Mouse (Mus musculus) myocyte (in vitro differentiated cells): ENCODE measurements at regions not wholly inside any gene's neighbourhood (a gene's known extent, or its start where the extent isn't known, plus 50 kb on each side); places are given as distances from the start of the nearest gene placed in this dataset.

Source experiments
- H3K27me3 ChIP-seq: one replicate; pipeline ENCODE4 v1.6.1; 2011; ENCODE audit not compliant: control insufficient read depth, insufficient read depth, insufficient read length
- H3K36me3 ChIP-seq: one replicate; pipeline ENCODE4 v1.6.1; 2011; ENCODE audit not compliant: control insufficient read depth, insufficient read depth
- H3K4me2 ChIP-seq: one replicate; pipeline ENCODE4 v1.6.1; 2011; ENCODE audit warnings: low read depth, control low read depth
- H3K4me3 ChIP-seq: one replicate; pipeline ENCODE4 v1.5.1; 2011; ENCODE audit warnings: mild to moderate bottlenecking, control low read depth, moderate library complexity
- H3K79me2 ChIP-seq: one replicate; pipeline ENCODE4 v1.6.1; 2011; ENCODE audit not compliant: control insufficient read depth, insufficient read depth
- H3ac ChIP-seq: one replicate; pipeline ENCODE4 v1.6.1; 2011; ENCODE audit not compliant: control insufficient read depth, insufficient read length
- CEBPB ChIP-seq: IDR thresholded peaks from 2 replicates; pipeline ENCODE4 v1.6.1; 2011; ENCODE audit warnings: mild to moderate bottlenecking, moderate library complexity; ENCODE audit not compliant: poor library complexity, insufficient read depth, severe bottlenecking
- E2F4 ChIP-seq: IDR thresholded peaks from one replicate; pipeline ENCODE4 v1.6.1; 2011; ENCODE audit warnings: mild to moderate bottlenecking, control low read depth, moderate library complexity; ENCODE audit not compliant: insufficient read depth
- MAX ChIP-seq: IDR thresholded peaks from one replicate; pipeline ENCODE4 v1.6.1; 2011; ENCODE audit warnings: low read depth, mild to moderate bottlenecking, control low read depth
- MYOD1 ChIP-seq, 3 experiments: IDR thresholded peaks; one replicate each; pipeline ENCODE4 v1.6.1; 2011; ENCODE audit warnings: control low read depth in 2 of 3, low read depth in 2 of 3, mild to moderate bottlenecking in 2 of 3, moderate library complexity in 1 of 3; ENCODE audit not compliant: insufficient read length in 2 of 3, control insufficient read depth in 1 of 3
- MYOG ChIP-seq, 3 experiments: IDR thresholded peaks; one replicate each; pipeline ENCODE4 v1.6.1; 2011; ENCODE audit warnings: control low read depth in 2 of 3, low read depth in 2 of 3, mild to moderate bottlenecking in 2 of 3; ENCODE audit not compliant: insufficient read length in 2 of 3, control insufficient read depth in 1 of 3, insufficient read depth in 1 of 3
- POLR2A ChIP-seq: IDR thresholded peaks from one replicate; pipeline ENCODE4 v1.6.1; 2011; ENCODE audit warnings: low read depth, mild to moderate bottlenecking, control low read depth, moderate library complexity; ENCODE audit not compliant: insufficient read length
- POLR2AphosphoS2 ChIP-seq: IDR thresholded peaks from one replicate; pipeline ENCODE4 v1.6.1; 2011; ENCODE audit warnings: low read depth, control low read depth; ENCODE audit not compliant: insufficient read length
- REST ChIP-seq: IDR thresholded peaks from one replicate; pipeline ENCODE4 v1.6.1; 2011; ENCODE audit warnings: mild to moderate bottlenecking, control low read depth, moderate library complexity; ENCODE audit not compliant: insufficient read depth, insufficient read length
- SRF ChIP-seq: IDR thresholded peaks from one replicate; pipeline ENCODE4 v1.6.1; 2011; ENCODE audit warnings: low read depth; ENCODE audit not compliant: control insufficient read depth, insufficient read length
- TCF12 ChIP-seq: IDR thresholded peaks from one replicate; pipeline ENCODE4 v1.6.1; 2011; ENCODE audit warnings: mild to moderate bottlenecking, control low read depth; ENCODE audit not compliant: poor library complexity, insufficient read depth, severe bottlenecking
- TCF3 ChIP-seq: IDR thresholded peaks from one replicate; pipeline ENCODE4 v1.6.1; 2011; ENCODE audit warnings: low read depth, control low read depth; ENCODE audit not compliant: insufficient read length
- USF1 ChIP-seq: IDR thresholded peaks from one replicate; pipeline ENCODE4 v1.6.1; 2011; ENCODE audit warnings: low read depth, mild to moderate bottlenecking, control low read depth, moderate library complexity

DNA sequence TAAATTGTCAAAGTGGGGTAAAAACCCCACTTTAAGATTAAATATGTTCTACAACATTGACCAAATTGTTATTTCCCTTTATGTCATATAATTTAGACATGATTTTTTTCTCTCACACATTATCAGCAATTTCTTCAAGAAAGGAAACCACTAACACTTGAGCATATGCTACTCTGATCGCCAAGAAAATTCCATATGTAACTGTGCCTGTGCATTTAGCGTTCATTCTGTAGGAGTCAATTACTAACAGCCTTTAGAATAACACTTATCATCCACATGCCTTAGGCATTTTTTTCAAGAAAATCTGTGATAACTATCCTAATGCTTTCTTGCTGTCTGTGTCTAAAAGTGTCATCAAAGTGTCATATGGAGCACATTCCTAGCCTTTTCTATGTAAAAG lies 534.3 kb upstream of the Gm21961 start:
- no peak overlapping the region for H3K4me2 ChIP-seq
- H3K27me3 ChIP-seq: no peaks in the 10 kb centered on the region
- no peak overlapping the region for H3K4me3 ChIP-seq
- TF ChIP-seq TCF3 (no peak), E2F4 (no peak), POLR2A (no peak), REST (no peak), MAX (no peak), SRF (no peak), POLR2AphosphoS2 (no peak), CEBPB (no peak), MYOD1 (IDR thresholded peaks at IDR 0.05; ENCODE audit: control insufficient read depth in 1 of 3, insufficient read length in 2 of 3, low read depth in 2 of 3) (no peak), TCF12 (no peak), USF1 (no peak), MYOG (IDR thresholded peaks at IDR 0.05; ENCODE audit: control insufficient read depth in 1 of 3, insufficient read depth in 1 of 3, insufficient read length in 2 of 3, low read depth in 2 of 3) (no peak)
- no peaks in the 10 kb centered on the region for H3K79me2 ChIP-seq
- no peaks in the 10 kb centered on the region for H3K36me3 ChIP-seq
- no peak overlapping the region for H3ac ChIP-seq

DNA sequence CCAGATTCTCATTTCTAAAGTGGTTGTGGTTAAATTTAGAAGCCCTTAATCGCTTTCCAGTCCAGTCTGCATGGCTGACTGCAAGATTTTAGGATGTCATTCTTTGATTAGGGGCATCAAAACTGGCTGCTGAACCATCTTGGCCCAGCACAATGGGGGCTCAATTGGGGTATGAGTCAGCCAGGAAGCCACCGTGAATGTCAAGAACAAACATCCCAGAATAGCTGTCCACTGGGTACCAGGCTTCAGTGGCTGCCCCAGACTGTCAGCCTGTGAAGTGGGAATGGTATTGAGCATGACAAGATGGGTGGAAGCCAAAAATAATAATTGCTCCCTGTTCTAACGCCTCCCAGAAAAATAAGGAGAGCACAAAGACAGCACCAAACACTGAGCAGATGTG lies 520.9 kb upstream of the Gm21961 start:
- TF ChIP-seq MYOG (IDR thresholded peaks at IDR 0.05; ENCODE audit: control insufficient read depth in 1 of 3, insufficient read depth in 1 of 3, insufficient read length in 2 of 3, low read depth in 2 of 3) (no peak), MYOD1 (IDR thresholded peaks at IDR 0.05; ENCODE audit: control insufficient read depth in 1 of 3, insufficient read length in 2 of 3, low read depth in 2 of 3) (no peak), TCF12 (no peak), POLR2AphosphoS2 (no peak), CEBPB (no peak), POLR2A (no peak), USF1 (no peak), SRF (no peak), E2F4 (no peak), TCF3 (no peak), MAX (no peak), REST (no peak)
- Histone ChIP-seq H3K79me2 (no peaks in the 10 kb centered on the region), H3K4me3 (no peak overlapping the region), H3K4me2 (no peak overlapping the region), H3K36me3 (no peaks in the 10 kb centered on the region), H3ac (no peak overlapping the region), H3K27me3 (no peaks in the 10 kb centered on the region)

DNA sequence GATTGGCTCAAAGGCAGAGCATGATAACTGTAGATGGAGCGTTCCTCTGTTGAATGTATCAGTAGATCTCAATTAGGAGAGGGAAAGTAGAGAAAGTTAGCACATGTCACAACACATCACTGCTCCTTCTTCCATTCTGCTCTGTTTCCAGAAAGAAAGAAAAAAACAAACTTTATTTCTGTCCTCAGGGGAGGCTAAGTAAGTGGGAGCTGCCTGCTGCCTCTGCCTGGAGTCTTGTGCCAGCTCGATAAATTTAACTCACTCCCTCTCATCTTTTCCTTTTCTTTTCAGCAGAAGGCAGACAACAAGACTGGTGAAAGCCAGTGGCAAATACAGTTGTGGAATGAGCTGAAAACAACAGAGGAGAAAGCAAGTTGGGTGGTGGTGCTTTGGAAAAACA lies 517.5 kb upstream of the Gm21961 start:
- H3ac ChIP-seq: no peak overlapping the region
- no peaks in the 10 kb centered on the region for H3K79me2 ChIP-seq
- no peak for TF ChIP-seq USF1
- TF ChIP-seq TCF3: no peak
- TF ChIP-seq MAX: no peak
- no peak for TF ChIP-seq POLR2AphosphoS2
- TF ChIP-seq TCF12: no peak
- TF ChIP-seq SRF: no peak
- TF ChIP-seq MYOG (IDR thresholded peaks at IDR 0.05; ENCODE audit: control insufficient read depth in 1 of 3, insufficient read depth in 1 of 3, insufficient read length in 2 of 3, low read depth in 2 of 3): no peak
- TF ChIP-seq E2F4: no peak
- TF ChIP-seq CEBPB: no peak
- TF ChIP-seq MYOD1 (IDR thresholded peaks at IDR 0.05; ENCODE audit: control insufficient read depth in 1 of 3, insufficient read length in 2 of 3, low read depth in 2 of 3): no peak
- no peak for TF ChIP-seq POLR2A
- TF ChIP-seq REST: no peak
- no peaks in the 10 kb centered on the region for H3K27me3 ChIP-seq
- no peaks in the 10 kb centered on the region for H3K36me3 ChIP-seq
- H3K4me3 ChIP-seq: no peak overlapping the region
- H3K4me2 ChIP-seq: no peak overlapping the region

DNA sequence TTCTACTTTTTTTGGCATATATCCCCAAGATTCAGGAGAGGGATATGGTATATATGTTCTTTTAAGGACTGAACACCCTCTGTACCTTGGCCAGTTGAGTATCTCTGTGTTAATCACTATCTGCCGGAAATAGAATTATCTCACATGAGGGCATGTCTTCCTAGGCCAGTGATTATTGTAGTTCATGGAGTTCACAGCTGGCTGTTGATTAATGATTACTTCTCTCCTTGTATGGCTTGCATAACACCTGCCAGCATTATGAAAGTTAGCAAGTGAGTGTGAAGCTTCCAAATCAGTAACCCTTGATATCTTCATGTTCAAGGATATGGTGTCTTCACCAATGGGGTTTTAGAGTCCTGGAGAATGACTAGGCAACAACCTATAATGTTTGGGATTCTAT lies 488.0 kb upstream of the Gm21961 start:
- H3K4me2 ChIP-seq: no peak overlapping the region
- H3K4me3 ChIP-seq: no peak overlapping the region
- H3K36me3 ChIP-seq: no peaks in the 10 kb centered on the region
- TF ChIP-seq E2F4 (no peak), MYOD1 (IDR thresholded peaks at IDR 0.05; ENCODE audit: control insufficient read depth in 1 of 3, insufficient read length in 2 of 3, low read depth in 2 of 3) (no peak), TCF12 (no peak), TCF3 (no peak), POLR2A (no peak), SRF (no peak), POLR2AphosphoS2 (no peak), USF1 (no peak), MAX (no peak), CEBPB (no peak), REST (no peak), MYOG (IDR thresholded peaks at IDR 0.05; ENCODE audit: control insufficient read depth in 1 of 3, insufficient read depth in 1 of 3, insufficient read length in 2 of 3, low read depth in 2 of 3) (no peak)
- no peaks in the 10 kb centered on the region for H3K27me3 ChIP-seq
- H3ac ChIP-seq: no peak overlapping the region
- no peaks in the 10 kb centered on the region for H3K79me2 ChIP-seq

DNA sequence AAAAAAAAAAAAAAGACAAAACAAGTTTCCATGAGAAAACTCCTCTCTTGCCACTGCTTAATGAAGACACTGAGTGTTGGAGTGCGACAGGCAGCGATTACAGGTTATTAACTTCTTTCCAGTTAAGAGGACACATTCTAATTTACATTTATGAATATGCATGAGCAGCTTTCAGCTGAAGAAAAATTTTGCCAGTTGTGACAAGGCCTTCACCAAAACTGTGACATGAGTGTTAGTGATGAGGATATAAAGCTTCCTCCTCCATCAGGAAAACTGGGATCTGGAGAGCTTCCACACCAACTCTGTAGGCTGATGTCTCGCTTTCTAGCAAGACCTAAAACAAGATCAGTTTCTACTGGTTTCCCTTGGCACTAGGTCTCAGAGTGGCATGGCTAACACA lies 464.2 kb upstream of the Gm21961 start:
- Histone ChIP-seq H3K4me3 (no peak overlapping the region), H3K4me2 (no peak overlapping the region), H3ac (no peak overlapping the region), H3K79me2 (no peaks in the 10 kb centered on the region), H3K27me3 (no peaks in the 10 kb centered on the region), H3K36me3 (no peaks in the 10 kb centered on the region)
- TF ChIP-seq MYOG (IDR thresholded peaks at IDR 0.05; ENCODE audit: control insufficient read depth in 1 of 3, insufficient read depth in 1 of 3, insufficient read length in 2 of 3, low read depth in 2 of 3): no peak
- TF ChIP-seq SRF: no peak
- TF ChIP-seq REST: no peak
- TF ChIP-seq CEBPB: no peak
- no peak for TF ChIP-seq POLR2A
- no peak for TF ChIP-seq TCF3
- no peak for TF ChIP-seq USF1
- TF ChIP-seq POLR2AphosphoS2: no peak
- TF ChIP-seq MYOD1 (IDR thresholded peaks at IDR 0.05; ENCODE audit: control insufficient read depth in 1 of 3, insufficient read length in 2 of 3, low read depth in 2 of 3): no peak
